Mouse (Mus musculus) cerebellum, adult (tissue): ENCODE data around the gene Ssc4d.

Experiments
- ATAC-seq: cut with Nextera tagmentation; 2 replicates; pipeline ENCODE4 v1.9.2; 2017; ENCODE audit warnings: mild to moderate bottlenecking, moderate library complexity, mixed read lengths; ENCODE audit not compliant: insufficient number of reproducible peaks, low FRiP score, low TSS enrichment

The Ssc4d gene

GRCm38 (mm10) chr5:135913201-135913600, 61.1 kb downstream of the Ssc4d start:
- ATAC-seq: no peak

DNA sequence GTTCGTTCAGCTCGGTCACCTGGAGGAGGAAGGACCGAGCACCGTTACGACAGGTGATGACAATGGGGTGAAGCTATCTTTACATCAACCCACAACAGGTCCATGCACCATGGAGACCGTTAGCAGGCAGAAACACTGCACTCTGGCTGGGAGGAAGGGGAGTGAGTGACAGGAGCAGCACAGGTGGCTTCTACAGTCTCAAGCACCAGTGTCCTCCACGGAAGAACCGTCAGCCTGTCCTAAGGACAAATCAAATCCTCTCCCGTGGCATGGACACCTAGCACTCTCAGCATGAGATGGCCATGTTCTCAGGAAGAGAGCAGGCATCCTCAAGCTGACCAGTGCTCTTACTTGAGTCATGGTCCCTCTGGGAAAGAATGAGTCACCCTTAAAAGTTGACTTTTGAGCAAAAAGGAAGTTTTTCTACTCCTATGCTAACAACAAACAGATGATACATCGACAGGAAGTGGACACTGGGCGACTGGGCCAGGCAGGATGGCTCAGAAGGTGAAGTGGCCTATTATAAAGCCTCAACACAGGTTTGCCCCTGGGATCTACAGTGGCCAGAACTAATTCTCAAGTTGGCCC, 62.6 kb downstream of the Ssc4d start:
- ATAC-seq: no peak

- ATAC-seq: no peak
These were observed 63.5 kb downstream of the Ssc4d start for GRCm38 (mm10) chr5:135910813-135911212.
